Mouse (Mus musculus) C2C12 (cell line): ENCODE data around the gene Usp39. TPM values are rescaled to one million over a fixed set of nuclear protein-coding genes. Genes with fewer than 3 reads are reported as not detected.

Experiments used
- H3K27me3 ChIP-seq: one replicate; pipeline ENCODE4 v1.6.1; 2011; ENCODE audit not compliant: control insufficient read depth, insufficient read depth, insufficient read length
- H3K36me3 ChIP-seq: one replicate; pipeline ENCODE4 v1.6.1; 2011; ENCODE audit not compliant: control insufficient read depth, insufficient read depth
- H3K4me3 ChIP-seq: one replicate; pipeline ENCODE4 v1.5.1; 2011; ENCODE audit warnings: mild to moderate bottlenecking, control low read depth; ENCODE audit not compliant: poor library complexity, insufficient read depth, severe bottlenecking
- H3K79me2 ChIP-seq: one replicate; pipeline ENCODE4 v1.6.1; 2011; ENCODE audit not compliant: control insufficient read depth, insufficient read depth
- H3K79me3 ChIP-seq: one replicate; pipeline ENCODE4 v1.6.1; 2011; ENCODE audit warnings: low read depth, control low read depth
- H3ac ChIP-seq: one replicate; pipeline ENCODE3; 2011; ENCODE audit warnings: low read depth; ENCODE audit not compliant: control insufficient read depth, insufficient read length
- CEBPB ChIP-seq: IDR thresholded peaks from one replicate; pipeline ENCODE4 v1.6.1; 2011; ENCODE audit warnings: low read depth, mild to moderate bottlenecking, control low read depth, moderate library complexity
- CTCF ChIP-seq: IDR thresholded peaks from one replicate; pipeline ENCODE4 v1.5.1; 2011; ENCODE audit not compliant: control insufficient read depth, insufficient read depth, insufficient read length
- FOSL1 ChIP-seq: IDR thresholded peaks from one replicate; pipeline ENCODE4 v1.8.0; 2011; ENCODE audit warnings: mild to moderate bottlenecking, low read length; ENCODE audit not compliant: poor library complexity, insufficient read depth, severe bottlenecking
- MAX ChIP-seq: IDR thresholded peaks from one replicate; pipeline ENCODE4 v1.6.1; 2011; ENCODE audit warnings: mild to moderate bottlenecking, control low read depth
- MYOD1 ChIP-seq: IDR thresholded peaks from one replicate; pipeline ENCODE4 v1.6.1; 2011; ENCODE audit warnings: low read depth; ENCODE audit not compliant: control insufficient read depth, insufficient read length
- MYOG ChIP-seq: IDR thresholded peaks from one replicate; pipeline ENCODE4 v1.6.1; 2011; ENCODE audit not compliant: control insufficient read depth, insufficient read length; ENCODE audit errors: extremely low read depth
- USF1 ChIP-seq: IDR thresholded peaks from one replicate; pipeline ENCODE4 v1.6.1; 2011; ENCODE audit warnings: low read depth, mild to moderate bottlenecking, control low read depth, moderate library complexity
- polyA plus RNA-seq: library from polyadenylated mRNA; unstranded; fragments of >200 nt; fragmentation: generic; extraction: Trizol; gene quantifications from one replicate; pipeline ENCODE4 v1.2.1, GENCODE M21; 2012; ENCODE audit warnings: missing spikeins

The Usp39 gene
- polyA plus RNA-seq, 1 experiment: 67.4 TPM

DNA sequence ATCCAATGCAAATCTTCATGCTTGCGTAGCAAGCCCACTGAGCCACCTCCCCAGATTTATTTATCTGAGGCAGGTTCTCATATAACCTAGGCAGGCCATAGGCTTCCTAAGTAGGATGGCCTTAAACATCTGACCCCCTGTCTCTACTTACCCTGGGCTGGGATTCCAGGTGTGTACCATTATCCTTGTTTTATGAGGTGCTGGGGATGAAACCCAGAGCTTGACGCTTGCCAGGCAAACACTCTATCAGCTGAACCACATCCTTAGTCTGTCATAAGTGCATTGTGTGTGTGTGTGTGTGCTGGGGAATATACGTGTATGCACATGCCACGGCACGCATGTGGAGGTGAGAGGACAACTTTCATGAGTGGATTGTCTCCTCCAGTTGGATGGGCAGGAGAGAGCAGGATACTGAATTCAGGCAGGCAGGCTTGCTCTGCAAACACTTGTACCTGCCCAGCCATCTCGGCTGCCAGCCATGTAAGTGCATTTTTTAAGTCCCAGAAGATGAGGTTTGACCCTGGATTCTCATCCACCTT lies 43.9 kb upstream of the Usp39 start:
- TF ChIP-seq MYOD1 (no peak), CEBPB (no peak), USF1 (no peak), MAX (no peak), MYOG (no peak), FOSL1 (no peak), CTCF (no peak)
- H3K27me3 ChIP-seq: no peaks in the 10 kb centered on the region
- no peaks in the 10 kb centered on the region for H3K79me3 ChIP-seq
- peaks cover 3% of the 10 kb centered on the region for H3K36me3 ChIP-seq
- no peak overlapping the region for H3K4me3 ChIP-seq
- H3K79me2 ChIP-seq: peaks cover 15% of the 10 kb centered on the region
- no peak overlapping the region for H3ac ChIP-seq

DNA sequence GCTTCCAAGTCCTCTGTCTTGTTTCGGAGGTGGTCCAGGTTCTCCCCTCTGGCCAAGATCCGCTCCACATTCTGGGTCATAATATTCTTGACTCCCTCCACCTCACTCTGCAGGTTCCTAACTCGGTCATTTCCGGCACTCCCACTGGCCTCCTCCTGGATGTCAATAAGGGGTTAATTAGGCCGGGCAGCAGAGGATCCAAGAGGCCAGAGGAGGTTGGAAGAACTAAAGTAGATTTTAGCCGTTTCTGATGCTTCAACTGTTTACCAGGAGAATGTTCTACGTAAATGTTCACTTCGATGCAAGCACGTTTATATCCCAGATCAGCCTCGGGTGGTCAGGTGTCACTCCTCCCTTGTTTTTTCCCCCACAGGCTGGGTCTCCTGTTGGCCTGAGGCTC lies 43.3 kb upstream of the Usp39 start:
- TF ChIP-seq USF1: no peak
- no peak for TF ChIP-seq CTCF

DNA sequence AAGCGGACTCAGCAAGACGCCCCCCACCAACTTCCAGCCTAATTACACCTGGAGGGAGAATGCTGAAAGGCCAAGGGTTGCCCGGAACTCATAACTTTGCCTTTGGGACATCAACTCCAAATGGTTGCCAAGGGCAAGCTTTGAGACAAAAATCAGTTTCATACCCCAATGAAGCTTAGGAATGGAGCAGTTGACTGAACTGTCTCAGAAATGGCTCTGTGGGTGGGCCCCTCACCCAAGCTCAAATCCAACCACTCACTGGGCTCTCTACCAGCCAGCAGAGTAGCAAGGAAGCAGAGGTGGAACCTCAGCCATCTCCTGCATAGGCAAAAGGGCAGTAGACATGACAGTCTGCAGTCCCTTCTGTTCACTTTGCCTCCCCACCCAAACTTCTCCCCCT lies 42.8 kb upstream of the Usp39 start:
- TF ChIP-seq MAX (no peak), CTCF (no peak), FOSL1 (no peak), MYOD1 (no peak), MYOG (no peak), CEBPB (no peak), USF1 (no peak)
- Histone ChIP-seq H3ac (no peak overlapping the region), H3K36me3 (peaks cover 3% of the 10 kb centered on the region), H3K27me3 (no peaks in the 10 kb centered on the region), H3K79me2 (peaks cover 15% of the 10 kb centered on the region), H3K79me3 (no peaks in the 10 kb centered on the region), H3K4me3 (no peak overlapping the region)

More for the DNA sequence above, 43.3 kb upstream of the Usp39 start:
- H3K4me3 ChIP-seq: no peak overlapping the region
- H3K79me2 ChIP-seq: peaks cover 15% of the 10 kb centered on the region
- peaks cover 3% of the 10 kb centered on the region for H3K36me3 ChIP-seq
- H3K27me3 ChIP-seq: no peaks in the 10 kb centered on the region
- no peaks in the 10 kb centered on the region for H3K79me3 ChIP-seq
- no peak overlapping the region for H3ac ChIP-seq

DNA sequence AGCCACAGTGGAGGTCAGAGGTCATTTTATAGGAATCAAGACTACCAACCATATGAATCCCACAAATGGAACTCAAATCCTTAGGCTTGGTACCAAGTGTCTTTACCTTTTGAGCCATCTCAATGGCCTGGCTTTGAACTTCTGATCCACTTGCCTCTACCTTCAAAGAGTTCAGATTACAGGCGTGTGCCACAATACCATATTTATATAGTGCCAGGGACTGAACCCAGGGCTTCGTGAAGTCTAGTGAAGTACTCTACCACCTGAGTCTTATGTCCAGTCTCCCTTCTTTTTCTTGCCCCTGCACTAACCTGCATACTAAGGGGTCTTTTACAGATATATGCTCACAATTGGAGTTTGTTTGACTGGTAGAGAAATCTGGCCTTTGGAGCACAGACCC lies 41.6 kb upstream of the Usp39 start:
- Histone ChIP-seq H3K4me3 (no peak overlapping the region), H3K36me3 (peaks cover 3% of the 10 kb centered on the region), H3K79me3 (no peaks in the 10 kb centered on the region), H3K79me2 (peaks cover 15% of the 10 kb centered on the region), H3K27me3 (no peaks in the 10 kb centered on the region), H3ac (no peak overlapping the region)
- TF ChIP-seq MYOD1 (no peak), CEBPB (no peak), MYOG (no peak), MAX (no peak), FOSL1 (no peak), USF1 (no peak), CTCF (no peak)

DNA sequence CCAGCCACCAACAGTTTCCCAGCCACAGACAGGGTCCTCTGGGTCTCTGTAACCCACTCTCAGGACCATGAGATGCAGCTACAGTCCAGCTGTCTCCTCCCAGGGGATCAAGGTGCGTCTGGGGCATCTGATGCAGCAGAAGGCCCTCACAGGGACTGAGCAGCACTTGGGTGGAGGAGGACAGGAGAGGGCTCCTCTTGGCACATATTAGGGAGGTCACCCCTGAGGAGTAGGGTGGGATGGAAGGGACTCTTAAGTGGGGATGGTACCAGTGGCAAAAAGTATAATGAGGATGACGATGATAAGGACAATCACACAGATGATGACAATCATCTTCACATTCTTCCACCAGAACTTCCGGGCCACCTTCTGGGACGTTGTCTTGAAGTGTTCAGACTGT lies 40.3 kb upstream of the Usp39 start:
- no peak overlapping the region for H3K4me3 ChIP-seq
- peaks cover 15% of the 10 kb centered on the region for H3K79me2 ChIP-seq
- H3ac ChIP-seq: no peak overlapping the region
- TF ChIP-seq CEBPB (no peak), CTCF (no peak), USF1 (no peak), MYOG (no peak), MYOD1 (no peak)
- H3K27me3 ChIP-seq: no peaks in the 10 kb centered on the region
- H3K79me3 ChIP-seq: no peaks in the 10 kb centered on the region
- H3K36me3 ChIP-seq: peaks cover 3% of the 10 kb centered on the region

DNA sequence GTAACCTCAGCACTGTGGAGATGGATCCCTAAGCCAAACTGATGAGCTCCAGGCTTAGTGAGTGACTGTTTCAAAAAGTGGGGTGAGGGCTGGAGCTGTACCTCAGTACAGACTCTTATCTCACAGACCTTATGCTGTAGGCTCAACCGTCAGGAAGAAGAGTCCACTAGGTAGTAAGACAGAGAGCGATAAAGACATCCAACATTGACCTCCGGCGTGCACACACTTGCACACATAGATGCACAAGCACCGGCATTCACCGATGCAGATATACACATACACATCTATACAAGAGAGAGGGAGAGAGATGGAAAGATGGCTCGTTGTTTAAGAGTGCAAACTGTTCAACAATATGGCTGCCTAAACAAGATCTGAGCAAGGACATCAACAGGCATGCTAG lies 39.0 kb upstream of the Usp39 start:
- Histone ChIP-seq H3K79me3 (no peaks in the 10 kb centered on the region), H3ac (no peak overlapping the region), H3K27me3 (no peaks in the 10 kb centered on the region), H3K36me3 (peaks cover 3% of the 10 kb centered on the region), H3K4me3 (no peak overlapping the region), H3K79me2 (peaks cover 13% of the 10 kb centered on the region)
- TF ChIP-seq MAX: no peak
- no peak for TF ChIP-seq USF1
- no peak for TF ChIP-seq FOSL1
- no peak for TF ChIP-seq MYOG
- no peak for TF ChIP-seq CEBPB
- TF ChIP-seq CTCF: no peak
- no peak for TF ChIP-seq MYOD1
